Mouse (Mus musculus) large intestine, adult 2 months (tissue): ENCODE measurements around the gene Olfr571. TPM values are rescaled to one million over a fixed set of nuclear protein-coding genes. Genes with fewer than 3 reads are reported as not detected.

Source experiments
- DNase-seq: peaks from one replicate; pipeline ENCODE4 v3.0.0-alpha.2; 2012; ENCODE audit warnings: low read depth, low spot score
- WGBS: fragments of 180-500 bp; shearing (Covaris S2); methylation state at CpG from one replicate; pipeline ENCODE4 v1.1.7; 2018; 5-methylcytosine and 5-hydroxymethylcytosine counted together
- polyA plus RNA-seq: library from polyadenylated mRNA; depleted of rRNA; stranded (reverse); fragments of >200 nt; gene quantifications from 2 replicates; pipeline ENCODE4 v1.2.3, GENCODE M21; 2012; rRNA removed

Gene Olfr571
- polyA plus RNA-seq = not detected in 2 replicates

GRCm38 (mm10) chr7:102917032-102917875, at the start of gene Olfr571:
Gene Olfr571, minus strand, starts transcription at chr7:102917536.
- WGBS = 40% methylated on average over 4 of the region's 4 CpGs
- DNase-seq = no peak

- no peak for DNase-seq
- WGBS = 21% methylated on average over 2 of the region's 2 CpGs
Observed at GRCm38 (mm10) chr7:102962360-102962759, 45.0 kb upstream of the Olfr571 start, which contains the start of gene Olfr576. Gene Olfr576, plus strand, starts transcription at chr7:102962660.

GRCm38 (mm10) chr7:102958593-102958992, 41.3 kb upstream of the Olfr571 start, which contains the start of gene Olfr575:
Gene Olfr575, minus strand, starts transcription at chr7:102958775.
- WGBS = 29% methylated on average over 1 of the region's 1 CpGs
- no peak for DNase-seq

- DNase-seq = no peak
- 62% methylated on average over 3 of the region's 3 CpGs for WGBS
Observed at GRCm38 (mm10) chr7:102958137-102958536, 40.8 kb upstream of the Olfr571 start.

- DNase-seq = no peak
- 27% methylated on average over 1 of the region's 1 CpGs for WGBS
Observed at GRCm38 (mm10) chr7:102950732-102951131, 33.4 kb upstream of the Olfr571 start.

GRCm38 (mm10) chr7:102948167-102948566, 30.8 kb upstream of the Olfr571 start, which contains the start of gene Olfr574:
Gene Olfr574, plus strand, starts transcription at chr7:102948467.
- WGBS = 90% methylated on average over 1 of the region's 1 CpGs
- DNase-seq = no peak

DNA sequence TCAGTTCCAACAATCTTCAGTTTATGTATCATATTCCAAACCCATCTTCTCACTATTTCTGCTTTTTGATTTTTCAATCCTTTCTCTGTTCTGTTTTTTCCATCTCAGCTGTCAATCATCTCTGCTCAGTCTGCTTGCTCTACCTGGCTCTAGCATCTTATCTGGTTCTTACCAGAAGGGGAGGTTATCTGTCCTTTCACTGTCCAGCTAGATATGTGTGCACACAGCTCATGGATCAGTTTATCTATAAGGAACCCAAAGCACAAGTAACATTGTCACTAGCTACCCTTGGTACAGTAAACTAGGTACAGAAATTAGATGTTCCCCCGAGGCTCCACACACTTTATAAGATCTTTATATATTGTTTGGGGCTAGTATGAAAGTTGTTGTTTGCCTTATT, 26.1 kb upstream of the Olfr571 start:
- 82% methylated on average over 1 of the region's 1 CpGs for WGBS
- no peak for DNase-seq

DNA sequence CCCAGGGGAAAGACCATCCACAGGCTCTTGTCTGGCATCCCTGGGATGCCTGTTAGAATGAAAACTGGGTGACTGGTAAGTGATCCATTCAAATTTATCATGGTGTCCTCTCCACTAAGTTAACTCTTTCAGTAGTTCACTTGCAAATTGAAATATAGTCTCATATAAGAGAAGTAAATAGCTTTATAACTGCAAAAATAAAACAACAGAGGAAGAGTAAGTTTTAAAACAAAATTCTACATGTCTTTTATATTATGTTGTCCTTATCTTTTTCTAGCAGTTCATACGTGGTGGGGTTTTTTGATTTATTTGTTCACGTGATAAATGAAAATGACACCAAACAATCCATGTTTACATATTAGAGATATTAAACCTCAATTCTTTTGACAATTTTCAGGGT, 25.1 kb upstream of the Olfr571 start, which contains the start of gene Olfr573-ps1:
Olfr573-ps1 (minus strand) TSS at position 101 of the 400 bp plus-strand sequence.
- no peak for DNase-seq
- 78% methylated on average over 2 of the region's 2 CpGs for WGBS

DNA sequence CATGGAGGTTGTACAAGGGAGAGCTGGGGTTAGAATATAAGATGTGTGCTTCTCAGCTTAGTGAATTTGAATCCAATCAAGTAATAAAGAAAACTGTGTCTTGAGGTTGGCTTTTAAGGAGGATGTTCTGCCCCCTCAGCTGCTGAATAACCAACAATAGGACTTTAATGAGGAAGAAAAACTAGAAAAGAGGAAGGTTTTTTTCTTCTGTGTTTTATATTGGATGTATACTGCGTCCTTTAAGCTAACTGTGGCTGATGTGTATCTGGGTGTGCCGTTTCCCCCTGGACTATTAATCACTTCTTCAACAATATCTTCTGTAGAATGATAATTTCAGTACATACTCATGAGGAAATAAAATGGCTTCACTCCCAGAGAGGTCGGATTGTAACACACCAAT, 9.8 kb upstream of the Olfr571 start:
- no peak for DNase-seq
- WGBS = 64% methylated on average over 3 of the region's 3 CpGs

GRCm38 (mm10) chr7:102924109-102924508, 6.8 kb upstream of the Olfr571 start, which contains the start of gene Olfr572:
Gene Olfr572, plus strand, starts transcription at chr7:102924409.
- DNase-seq = no peak
- 37% methylated on average over 1 of the region's 1 CpGs for WGBS

- DNase-seq = peak; percentile 6
- 7% methylated on average over 1 of the region's 1 CpGs for WGBS
Observed at GRCm38 (mm10) chr7:102919632-102920031, 2.3 kb upstream of the Olfr571 start.

DNA sequence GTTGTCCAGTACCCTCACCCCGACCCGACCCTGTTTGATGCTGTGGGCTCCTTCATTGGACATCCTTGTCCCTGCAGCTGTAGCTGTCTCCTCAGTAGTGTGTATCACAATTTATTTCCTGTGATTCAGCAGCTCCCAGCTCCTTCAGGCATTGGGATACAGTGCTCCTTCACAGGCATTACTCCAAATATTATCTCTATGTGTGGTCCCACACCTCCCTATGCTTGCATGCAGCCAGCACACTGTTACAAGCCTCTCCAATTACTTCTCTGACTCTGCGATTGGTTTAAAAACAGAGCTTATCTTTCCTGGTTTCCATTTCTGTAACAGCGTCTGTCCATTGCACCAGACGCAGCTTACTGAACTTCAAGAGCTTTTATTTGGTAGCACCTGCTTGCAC, 931 bp downstream of the Olfr571 start:
- WGBS = 40% methylated on average over 5 of the region's 5 CpGs
- no peak for DNase-seq

GRCm38 (mm10) chr7:102915261-102915660, 2.1 kb downstream of the Olfr571 start:
- DNase-seq = no peak
- 6% methylated on average over 1 of the region's 1 CpGs for WGBS

DNA sequence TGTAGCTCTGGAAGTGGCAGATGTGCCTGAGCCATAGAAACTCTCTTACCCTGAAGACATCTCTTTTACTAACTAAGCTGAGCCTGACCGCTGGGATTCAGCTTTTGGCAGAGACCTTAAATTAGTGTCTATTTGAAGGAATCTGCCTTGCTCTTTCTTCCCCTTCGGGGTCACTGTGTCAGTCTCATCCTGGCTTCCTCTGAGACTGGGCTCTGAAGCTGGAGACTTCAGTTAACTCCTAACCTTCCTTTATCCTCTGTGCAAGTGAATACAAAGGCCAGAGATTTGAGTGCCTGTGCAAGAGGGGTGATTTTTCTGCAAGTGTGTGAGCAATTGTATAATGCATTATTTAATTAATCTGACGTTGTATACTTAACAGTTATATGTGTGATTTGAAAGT, 26.6 kb downstream of the Olfr571 start, which contains the start of gene Olfr569:
Olfr569 (minus strand) TSS at position 101 of the 400 bp plus-strand sequence.
- WGBS = 59% methylated on average over 3 of the region's 3 CpGs
- DNase-seq = no peak

GRCm38 (mm10) chr7:102876822-102877221, 40.5 kb downstream of the Olfr571 start, which contains the start of gene Olfr568:
Gene Olfr568, plus strand, starts transcription at chr7:102877122.
- no peak for DNase-seq

DNA sequence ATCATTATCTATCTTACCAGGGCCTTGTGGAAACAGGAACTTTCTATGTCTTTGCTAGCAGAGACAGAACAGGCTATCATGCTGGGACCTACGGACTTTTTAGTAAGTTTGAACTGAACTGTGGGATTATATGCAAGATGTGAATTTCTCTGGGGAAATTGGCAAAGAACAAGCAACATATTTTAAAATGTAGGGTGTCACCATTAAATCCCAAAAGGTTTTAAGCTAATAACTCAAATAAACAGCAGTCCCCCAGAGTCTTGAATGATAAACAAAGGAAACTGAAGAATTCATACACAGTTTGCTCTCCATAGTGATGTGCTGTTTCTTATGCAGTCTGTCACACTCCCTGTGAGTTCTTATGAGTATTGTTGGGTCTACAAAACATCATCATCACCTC, 58.7 kb downstream of the Olfr571 start, which contains the start of gene Olfr566:
Olfr566 (minus strand) TSS at position 101 of the 400 bp plus-strand sequence.
- DNase-seq = no peak
- WGBS = 68% methylated on average over 1 of the region's 1 CpGs

GRCm38 (mm10) chr7:102855807-102856206, 61.5 kb downstream of the Olfr571 start:
- DNase-seq = no peak
